In genomic region chr9:110533645-110534044, GRCm38 (mm10) we compare ENCODE assay signal across 8 mouse cellular contexts. TPM values are rescaled to one million over a fixed set of nuclear protein-coding genes. Genes with fewer than 3 reads are reported as not detected.
A peak's percentile ranks its signal among the peaks of the same experiment; 100 is the strongest.
DNase-seq lines count a peak whose midpoint lies in the region; ATAC-seq and TF ChIP-seq lines count a peak whose summit lies in the region.

No protein-coding gene starts in this region.

- peak overlapping the region; percentile 31; the same call in 1 of the 2 replicates for H3K9ac ChIP-seq in heart, adult 2 months (ENCODE audit: low read depth, low read length)
- peak overlapping the region; percentile 98 for H3K9ac ChIP-seq in forebrain, embryonic 11.5 days (ENCODE audit: low read length)
- peak overlapping the region; percentile 99 for H3K9ac ChIP-seq in liver, embryonic 15.5 days

- H3K4me2 ChIP-seq in forebrain, embryonic 11.5 days (ENCODE audit: low read depth, low read length, severe bottlenecking) = peak overlapping the region; percentile 67
- H3K4me2 ChIP-seq in liver, embryonic 15.5 days = peak overlapping the region; percentile 93

- no peak for DNase-seq in heart, adult 2 months
- DNase-seq in heart, adult 18-20 months = no peak
- DNase-seq in B cell, adult 2 months = peak; percentile 22 to 32
- no peak for DNase-seq in forebrain, embryonic 11.5 days (ENCODE audit: low spot score)
- no peak for DNase-seq in left cerebral cortex, adult 8-10 months (ENCODE audit: low spot score in 2 of 2)
- DNase-seq in embryo, embryonic 9.5 days (ENCODE audit: extremely low spot score) = no peak
- DNase-seq in urinary bladder, postnatal 10 days (ENCODE audit: low spot score) = no peak

- intact Hi-C loops in heart, adult 2 months (cut with DNase I) = loop anchor here (2.0 kb wide), 1 partner anchor 123 kb away; no protein-coding TSS in a partner anchor

- H3K27ac ChIP-seq in heart, adult 2 months = no peak overlapping the region
- H3K27ac ChIP-seq in forebrain, embryonic 11.5 days (ENCODE audit: low read depth, low read length) = no peak overlapping the region
- H3K27ac ChIP-seq in liver, embryonic 15.5 days (replicated peaks) = peak overlapping the region; percentile 98; the same call in 1 of the 2 replicates

- H3K27me3 ChIP-seq in heart, adult 2 months (ENCODE audit: control insufficient read depth, insufficient read depth, low read length) = no peaks in the 10 kb centered on the region
- H3K27me3 ChIP-seq in forebrain, embryonic 11.5 days (ENCODE audit: control insufficient read depth, insufficient read depth, low read length) = no peaks in the 10 kb centered on the region
- no peaks in the 10 kb centered on the region for H3K27me3 ChIP-seq in liver, embryonic 15.5 days

- peaks cover 13% of the 10 kb centered on the region for H3K4me1 ChIP-seq in heart, adult 2 months (ENCODE audit: control insufficient read depth, insufficient read depth, low read length)
- peaks cover 9% of the 10 kb centered on the region for H3K4me1 ChIP-seq in forebrain, embryonic 11.5 days (replicated peaks; ENCODE audit: control insufficient read depth, insufficient read depth, low read length)
- H3K4me1 ChIP-seq in liver, embryonic 15.5 days (replicated peaks) = peaks cover 59% of the 10 kb centered on the region

- peaks cover 37% of the 10 kb centered on the region for H3K36me3 ChIP-seq in heart, adult 2 months (ENCODE audit: control insufficient read depth, insufficient read depth, low read length)
- no peaks in the 10 kb centered on the region; the same call in 1 of the 2 replicates for H3K36me3 ChIP-seq in forebrain, embryonic 11.5 days (ENCODE audit: control insufficient read depth, insufficient read depth, low read length)
- 0 out of 2 replicates have a peak, but pooled peaks cover 3% of the 10 kb centered on the region for H3K36me3 ChIP-seq in liver, embryonic 15.5 days (replicated peaks)

- H3K9me3 ChIP-seq in forebrain, embryonic 11.5 days (ENCODE audit: control insufficient read depth, low read length) = no peaks in the 10 kb centered on the region
- no peaks in the 10 kb centered on the region for H3K9me3 ChIP-seq in liver, embryonic 15.5 days (replicated peaks)

- 13% methylated on average over 5 of the region's 5 CpGs for WGBS in heart, adult 2 months
- WGBS in forebrain, embryonic 11.5 days = 51% methylated on average over 5 of the region's 5 CpGs
- 18% methylated on average over 5 of the region's 5 CpGs for WGBS in liver, embryonic 15.5 days (ENCODE audit: insufficient replicate concordance)

- H3K79me2 ChIP-seq in heart, adult 2 months (replicated peaks; ENCODE audit: control insufficient read depth, insufficient read depth, low read length) = peaks cover 9% of the 10 kb centered on the region; the same call in 1 of the 2 replicates

- no peak for TF ChIP-seq CTCF in heart, adult 2 months (IDR thresholded peaks at IDR 0.05)

- ATAC-seq in forebrain, embryonic 11.5 days (replicated peaks; ENCODE audit: low FRiP score) = no peak
- ATAC-seq in liver, embryonic 15.5 days (ENCODE audit: insufficient read depth) = no peak

- peak overlapping the region; percentile 97 for H3K4me3 ChIP-seq in heart, adult 2 months
- H3K4me3 ChIP-seq in forebrain, embryonic 11.5 days (ENCODE audit: low read depth, low read length) = peak overlapping the region; percentile 95
- peak overlapping the region; percentile 83 for H3K4me3 ChIP-seq in liver, embryonic 15.5 days (replicated peaks)

- no peak for TF ChIP-seq POLR2A in heart, adult 2 months (IDR thresholded peaks at IDR 0.05; ENCODE audit: insufficient read depth, low read depth, low read length)

- no peak for TF ChIP-seq EP300 in heart, adult 2 months (IDR thresholded peaks at IDR 0.05; ENCODE audit: insufficient read depth, low read depth, low read length)

RNA-seq across cellular contexts. Expression of gene Setd2, which starts 1.2 kb away (rescaled TPM):
- total RNA-seq in heart, adult 2 months (2021) = 10 to 100 TPM; 36.4 to 37.7 TPM
- 22.4 and 34.1 TPM in 2 replicates for polyA plus RNA-seq in heart, adult 2 months (2012; rRNA removed)
- total RNA-seq in heart, adult 18-20 months (2021) = 10 to 100 TPM; 39.7 to 40.5 TPM
- 48.7 and 56.9 TPM in 2 replicates for polyA plus RNA-seq in forebrain, embryonic 11.5 days (2014; fragmentation: Nextera tagmentation; extraction: Ambion mirVana)
- 9.2 and 10.5 TPM in 2 replicates for polyA plus RNA-seq in liver, embryonic 15.5 days (2015; fragmentation: Nextera tagmentation; extraction: Ambion mirVana)
- 10 to 100 TPM; 58.6 to 74.9 (median 63.6) TPM for total RNA-seq in left cerebral cortex, adult 8-10 months (2022)

RNA-seq across cellular contexts. Expression of gene Kif9, which starts 56.9 kb away (rescaled TPM):
- under 1 TPM; 0.10 to 0.43 TPM for total RNA-seq in heart, adult 2 months (2021)
- polyA plus RNA-seq in heart, adult 2 months (2012; rRNA removed) = 0.39 and 0.41 TPM in 2 replicates
- 1 to 10 TPM in 1 of 2 experiments, under 1 TPM in 1; 0.27 to 1.3 TPM for total RNA-seq in heart, adult 18-20 months (2021)
- polyA plus RNA-seq in forebrain, embryonic 11.5 days (2014; fragmentation: Nextera tagmentation; extraction: Ambion mirVana) = 0.88 and 1.4 TPM in 2 replicates
- polyA plus RNA-seq in liver, embryonic 15.5 days (2015; fragmentation: Nextera tagmentation; extraction: Ambion mirVana) = 0.17 and 0.23 TPM in 2 replicates
- total RNA-seq in left cerebral cortex, adult 8-10 months (2022) = 1 to 10 TPM; 4.5 to 6.2 (median 5.2) TPM

RNA-seq across cellular contexts. Expression of gene Klhl18, which starts 57.2 kb away (rescaled TPM):
- total RNA-seq in heart, adult 2 months (2021) = 10 to 100 TPM; 11.4 to 12.0 TPM
- polyA plus RNA-seq in heart, adult 2 months (2012; rRNA removed) = 13.0 and 18.2 TPM in 2 replicates
- total RNA-seq in heart, adult 18-20 months (2021) = 10 to 100 TPM; 12.4 to 14.0 TPM
- polyA plus RNA-seq in forebrain, embryonic 11.5 days (2014; fragmentation: Nextera tagmentation; extraction: Ambion mirVana) = 9.1 and 9.8 TPM in 2 replicates
- 2.5 TPM in 2 replicates for polyA plus RNA-seq in liver, embryonic 15.5 days (2015; fragmentation: Nextera tagmentation; extraction: Ambion mirVana)
- 10 to 100 TPM; 23.2 to 28.2 (median 24.7) TPM for total RNA-seq in left cerebral cortex, adult 8-10 months (2022)

Comparison
In these comparisons a context has a peak if more than half of its experiments do, and no peak if none do; other contexts are left out.
1. DNase-seq: peak in B cell, adult 2 months (2 of 2); none in heart, adult 2 months (0 of 2), heart, adult 18-20 months (0 of 2), forebrain, embryonic 11.5 days (single experiment), left cerebral cortex, adult 8-10 months (0 of 2), embryo, embryonic 9.5 days (single experiment) and urinary bladder, postnatal 10 days (single experiment).
2. H3K9ac ChIP-seq: peak in every context shown above with its lines; median percentile 99 in liver, embryonic 15.5 days; 98 in forebrain, embryonic 11.5 days; 31 in heart, adult 2 months.
3. Peak in every context shown above with its lines, with median percentiles within 50 percentile points of each other: H3K4me3 ChIP-seq.